Mouse (Mus musculus) heart, adult 9 months (tissue): ENCODE measurements around the gene Gabbr2.

Experiments
- DNase-seq, 2 experiments: peaks; one replicate each; pipeline ENCODE4 v3.0.0; 2022; ENCODE audit warnings: low spot score in 2 of 2

Gene Gabbr2

DNA sequence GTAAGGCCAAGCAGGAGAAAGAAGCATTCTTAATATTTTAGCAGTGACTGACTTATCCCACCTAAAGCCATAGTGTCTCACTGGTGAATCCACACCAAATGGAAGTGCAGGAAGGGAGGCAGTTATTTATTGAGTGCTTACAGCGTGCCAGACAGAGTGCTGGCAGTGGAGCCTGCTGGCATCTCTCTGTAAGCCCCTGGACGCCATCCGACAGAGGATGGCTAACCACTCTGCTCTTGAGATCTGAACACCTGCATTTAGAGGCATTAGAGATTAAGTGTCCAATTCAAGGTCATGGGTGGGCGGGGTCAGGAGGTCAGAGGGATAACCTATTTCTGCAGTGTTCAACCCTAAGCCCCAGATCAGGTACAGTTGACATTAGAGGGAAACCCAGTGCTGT, 2.8 kb downstream of the Gabbr2 start:
- DNase-seq = no peak

DNA sequence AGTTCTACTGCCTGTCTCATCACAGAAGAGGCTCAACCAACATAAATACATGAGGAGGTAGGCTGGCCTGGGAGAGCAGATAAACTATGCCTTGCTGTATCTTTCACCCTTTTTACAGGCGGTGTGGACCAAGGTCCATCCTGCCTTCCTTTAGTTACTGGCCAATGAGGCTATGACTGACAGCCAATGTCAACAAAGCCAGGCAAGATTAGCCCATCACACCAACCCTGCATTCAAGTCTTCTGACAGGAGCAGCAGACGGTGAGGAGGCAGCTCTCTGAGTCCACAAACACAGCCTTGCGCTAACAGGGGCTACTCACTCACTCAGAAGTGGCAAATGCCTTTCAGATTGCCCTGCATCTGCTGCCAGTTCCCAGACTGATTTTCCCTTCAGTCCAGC, 3.4 kb downstream of the Gabbr2 start:
- DNase-seq = no peak

DNA sequence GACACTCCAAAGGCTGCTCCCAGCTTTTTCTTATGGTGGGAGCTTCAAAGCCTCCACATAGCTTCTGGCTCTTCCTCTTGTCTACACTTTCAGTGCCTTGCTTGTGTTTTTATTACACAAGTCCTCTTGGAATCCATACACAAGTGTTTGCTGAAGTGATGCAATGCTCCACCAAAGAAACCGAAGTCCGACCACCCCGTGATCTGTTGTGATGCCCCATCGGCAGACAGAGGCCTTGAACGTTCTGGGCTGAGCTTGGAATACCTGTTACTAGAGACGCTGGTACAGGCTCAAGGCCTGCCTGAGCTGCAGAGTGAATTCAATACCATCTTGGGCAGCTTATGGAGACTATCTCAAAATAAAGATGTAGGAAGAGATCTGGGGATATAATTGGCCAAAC, 3.9 kb downstream of the Gabbr2 start:
- no peak for DNase-seq

DNA sequence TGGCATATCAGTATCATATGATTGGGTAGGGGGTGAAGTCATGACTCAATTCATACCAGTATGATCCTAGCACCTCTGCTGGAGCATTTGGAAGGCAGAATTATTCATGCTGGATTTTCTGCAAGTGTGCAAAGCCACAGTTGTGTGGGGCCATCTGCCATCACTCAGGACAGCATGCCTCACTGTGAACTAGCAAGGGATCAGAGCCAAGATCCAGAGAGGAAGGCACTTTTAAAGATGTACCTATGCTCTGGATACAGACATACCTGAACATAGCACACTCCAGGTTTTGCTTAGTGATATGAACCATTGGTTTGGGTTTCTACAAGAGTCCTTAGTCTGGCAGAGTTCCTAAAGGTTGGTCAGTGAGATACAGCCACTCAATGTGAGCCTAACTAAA, 5.6 kb downstream of the Gabbr2 start:
- DNase-seq = no peak

DNA sequence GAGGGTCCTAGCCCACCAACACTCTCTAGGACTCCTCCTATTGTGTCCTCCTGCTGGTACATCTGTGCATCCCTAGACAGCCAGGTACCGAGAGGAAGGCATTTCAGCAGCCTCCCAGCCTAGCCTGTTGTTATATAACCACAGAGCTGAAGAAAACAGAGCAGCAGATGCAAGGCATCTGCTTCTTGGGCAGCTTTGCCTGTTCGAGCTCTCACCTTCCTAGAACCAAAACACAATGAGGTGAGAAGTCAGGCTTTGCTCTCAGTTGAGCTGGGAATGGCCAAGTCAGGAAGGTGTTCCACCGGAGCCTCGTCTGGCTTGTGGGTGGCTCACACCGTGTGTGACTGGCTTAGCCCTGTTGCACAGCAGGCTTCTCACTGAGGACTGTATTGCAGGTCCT, 8.8 kb downstream of the Gabbr2 start:
- no peak for DNase-seq

DNA sequence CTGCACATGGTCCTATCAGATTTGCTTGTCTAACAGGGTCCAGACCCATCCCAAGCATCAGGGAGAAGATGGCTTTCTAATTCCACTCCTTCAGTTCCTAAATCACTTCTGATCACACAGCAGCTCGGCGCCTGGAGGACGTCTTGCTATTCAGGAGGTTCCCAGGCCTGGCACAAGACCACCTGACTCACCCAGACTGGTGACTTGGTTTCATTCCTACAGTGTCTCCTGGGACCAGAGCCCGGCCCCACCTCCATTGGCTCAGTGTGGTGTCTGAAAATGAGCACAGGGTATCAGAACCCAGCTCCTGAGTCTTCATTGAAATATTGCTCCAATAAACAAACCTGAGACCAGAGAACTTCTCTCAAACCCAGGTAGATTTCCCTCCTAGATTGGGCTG, 9.6 kb downstream of the Gabbr2 start:
- no peak for DNase-seq

DNA sequence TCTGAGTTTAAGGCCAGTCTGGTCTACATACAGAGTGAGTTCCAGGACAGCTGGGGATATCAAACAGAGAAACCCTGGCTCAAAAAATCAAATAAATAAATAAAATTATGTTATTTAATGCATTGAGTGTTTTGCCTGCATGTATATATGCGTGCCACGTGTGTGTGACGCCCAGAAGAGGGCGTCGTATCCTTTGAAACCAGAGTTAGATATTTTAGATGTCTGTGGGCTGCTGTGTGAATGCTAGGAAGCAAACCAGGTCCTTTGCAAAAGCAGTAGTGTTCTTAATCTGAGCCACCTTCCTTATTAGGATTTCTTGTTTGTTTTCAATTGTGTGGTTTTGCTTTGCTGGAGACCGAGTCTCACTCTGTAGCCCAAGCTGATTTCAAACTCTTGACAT, 13.3 kb downstream of the Gabbr2 start:
- DNase-seq = no peak

DNA sequence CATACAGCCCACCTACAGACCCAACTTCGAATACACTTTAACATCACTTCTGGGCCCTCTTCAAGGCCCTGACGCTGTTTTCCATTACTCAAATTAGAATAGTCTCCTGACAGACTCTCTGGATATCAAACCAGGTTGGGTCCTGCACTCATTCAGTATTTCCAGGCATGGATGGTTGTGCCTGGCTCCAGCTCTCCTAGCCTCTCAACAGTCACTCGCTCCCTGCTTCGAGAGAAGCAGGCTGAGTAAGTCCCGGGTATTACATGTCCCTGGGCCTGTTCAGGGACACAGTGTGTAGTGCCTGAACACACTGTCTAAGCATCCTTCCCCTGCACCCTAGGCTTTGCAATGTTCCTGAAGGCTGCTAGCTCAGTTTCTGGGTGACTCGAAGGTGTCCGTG, 14.5 kb downstream of the Gabbr2 start:
- DNase-seq = no peak

DNA sequence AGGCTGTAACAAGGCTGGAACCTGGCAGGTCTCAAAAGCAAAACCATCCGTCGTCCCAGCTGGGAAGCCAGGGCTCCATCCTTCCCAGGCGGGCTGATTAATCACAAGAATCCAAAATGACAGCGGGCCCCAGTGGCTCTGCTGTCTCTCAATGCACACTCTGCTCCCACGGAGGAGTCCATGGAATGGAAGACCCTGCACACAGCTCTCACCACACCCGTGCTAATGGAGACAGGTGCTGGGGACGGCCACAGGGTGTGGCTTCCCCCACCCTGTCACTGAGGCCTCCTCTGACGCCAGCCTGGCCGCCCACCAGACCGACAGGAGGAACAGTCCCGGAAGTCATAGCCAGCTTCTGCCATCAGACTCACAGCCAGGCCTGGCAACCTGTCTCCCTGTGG, 15.0 kb downstream of the Gabbr2 start:
- no peak for DNase-seq

DNA sequence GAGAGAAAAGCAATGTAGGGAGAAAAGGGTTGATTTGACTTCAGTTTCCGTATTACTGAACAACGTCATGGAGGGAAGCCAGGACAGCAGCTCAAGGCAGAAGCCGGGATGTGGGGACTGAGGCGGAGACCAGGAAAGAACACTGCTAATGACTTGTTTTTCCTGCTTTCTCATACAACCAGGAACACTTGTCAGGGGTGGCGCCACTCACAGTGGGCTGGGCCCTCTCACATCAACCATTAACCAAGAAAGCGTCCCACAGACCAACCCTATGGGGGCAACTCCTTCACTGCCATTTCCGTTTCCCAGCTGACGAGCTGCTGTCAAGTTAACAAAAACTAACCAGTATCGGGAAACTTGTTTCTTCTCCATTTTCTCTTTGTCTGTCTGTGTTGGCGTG, 18.4 kb downstream of the Gabbr2 start:
- DNase-seq = no peak

DNA sequence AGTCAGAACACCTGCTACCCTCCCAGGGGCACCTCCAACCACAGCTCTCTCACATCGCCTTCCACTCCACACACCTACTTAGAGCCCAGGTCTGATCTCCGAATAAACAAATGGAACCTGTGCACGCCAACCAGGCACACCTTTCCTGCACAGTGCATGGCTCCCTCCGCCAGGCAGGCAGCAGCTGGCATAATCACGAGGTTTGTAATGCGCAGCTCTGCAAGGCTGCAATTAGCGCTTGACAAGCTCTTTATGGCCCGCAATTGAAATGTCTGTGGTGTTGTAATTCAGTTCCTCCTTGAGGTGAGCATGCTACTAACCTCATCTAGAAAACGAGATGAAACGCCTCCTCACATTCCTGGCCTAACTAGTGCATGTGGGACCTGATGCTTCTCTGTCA, 23.7 kb downstream of the Gabbr2 start:
- no peak for DNase-seq

DNA sequence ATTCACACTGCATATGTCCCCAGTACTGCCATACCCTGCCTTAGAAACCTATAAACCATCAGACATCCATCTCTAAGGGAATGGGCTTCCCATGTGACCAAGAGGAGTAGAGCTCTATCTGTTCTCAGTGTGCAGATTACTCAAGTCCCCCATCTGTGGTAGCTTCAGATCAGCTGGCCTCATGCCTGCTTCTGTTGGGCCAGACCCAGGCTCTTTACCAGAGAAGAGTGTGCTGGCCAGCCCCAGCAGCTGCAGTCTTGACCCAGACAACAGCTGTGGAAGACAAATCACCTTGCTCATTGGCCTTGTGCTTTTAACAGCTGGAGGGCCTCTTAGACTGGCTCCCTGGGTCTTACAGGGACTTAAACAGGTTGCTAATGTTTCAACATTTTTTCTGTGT, 25.1 kb downstream of the Gabbr2 start:
- no peak for DNase-seq

DNA sequence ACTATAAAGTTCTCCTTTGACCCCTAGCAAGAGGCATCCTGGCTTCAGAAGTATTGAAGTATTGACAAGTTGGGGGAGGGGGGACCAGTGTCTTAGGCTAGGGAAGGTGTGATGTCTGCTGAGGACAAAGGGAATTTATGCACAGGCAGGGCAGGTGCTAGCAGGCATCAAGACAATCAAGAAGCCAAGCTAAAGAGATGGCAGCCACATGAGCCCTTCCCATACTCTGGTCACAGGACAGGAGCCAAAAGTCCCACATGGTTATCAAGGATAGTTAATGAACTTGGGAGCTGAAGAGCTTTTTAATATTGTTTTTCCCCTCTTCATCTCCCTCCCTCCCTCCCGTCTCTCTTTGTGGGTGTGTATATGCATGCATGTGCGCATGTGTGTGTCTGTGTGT, 30.3 kb downstream of the Gabbr2 start:
- no peak for DNase-seq

DNA sequence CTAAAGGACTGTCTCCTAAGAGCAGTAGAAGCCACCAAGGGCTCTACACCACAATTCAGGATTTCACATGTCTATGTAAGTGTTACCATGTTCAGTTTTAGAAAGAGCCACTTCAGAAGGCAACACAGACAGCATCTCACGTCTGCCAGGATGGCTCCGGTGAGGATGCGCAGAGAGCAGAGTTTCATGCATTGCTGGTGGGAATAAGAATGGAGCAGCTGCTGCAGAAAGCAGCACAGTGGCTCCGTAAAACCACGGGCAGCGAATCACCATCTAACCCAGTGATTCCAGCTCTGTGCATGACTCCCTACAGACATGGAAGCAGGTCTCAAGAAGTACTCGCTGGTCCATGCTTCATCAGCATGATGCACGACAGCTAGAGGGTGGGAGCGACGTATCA, 31.5 kb downstream of the Gabbr2 start:
- no peak for DNase-seq

DNA sequence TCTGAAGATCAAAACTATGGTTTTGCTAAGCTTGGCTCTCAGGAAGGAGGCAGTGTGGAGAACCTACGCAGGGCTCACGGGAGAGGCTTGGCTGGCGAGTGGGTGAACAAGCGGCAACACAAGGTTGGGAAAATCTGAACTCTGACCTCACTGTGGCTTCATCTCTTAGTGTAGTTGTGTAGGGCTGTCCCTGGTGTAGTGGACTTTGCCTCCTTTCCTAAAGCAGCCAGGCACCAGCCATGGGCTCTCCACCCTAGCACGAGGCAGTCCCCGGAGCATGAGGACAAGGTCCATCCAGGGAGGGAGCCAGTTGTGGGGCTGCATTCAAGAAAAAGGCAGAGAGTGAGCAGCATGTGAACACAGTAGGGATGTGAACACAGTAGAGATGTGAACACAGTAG, 31.9 kb downstream of the Gabbr2 start:
- no peak for DNase-seq

DNA sequence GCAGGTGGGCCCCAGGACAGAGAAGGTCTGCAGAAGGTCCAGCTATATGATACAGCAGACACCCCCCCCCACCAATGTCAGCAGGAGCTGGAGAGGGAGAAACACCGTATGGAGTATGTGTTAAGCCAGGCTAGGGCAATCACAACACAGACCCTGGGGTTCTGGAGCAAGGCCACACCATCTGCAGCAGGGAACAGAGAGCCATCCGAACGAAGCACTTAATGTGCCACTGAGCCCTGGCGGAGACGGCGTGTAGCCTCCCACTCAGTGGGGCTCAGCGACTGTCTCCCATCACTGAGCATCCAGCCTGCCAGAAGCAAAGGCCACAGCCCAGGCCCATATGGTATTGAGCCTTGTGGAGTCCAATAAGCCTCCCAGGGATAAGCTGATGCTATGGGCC, 33.7 kb downstream of the Gabbr2 start:
- DNase-seq = no peak

DNA sequence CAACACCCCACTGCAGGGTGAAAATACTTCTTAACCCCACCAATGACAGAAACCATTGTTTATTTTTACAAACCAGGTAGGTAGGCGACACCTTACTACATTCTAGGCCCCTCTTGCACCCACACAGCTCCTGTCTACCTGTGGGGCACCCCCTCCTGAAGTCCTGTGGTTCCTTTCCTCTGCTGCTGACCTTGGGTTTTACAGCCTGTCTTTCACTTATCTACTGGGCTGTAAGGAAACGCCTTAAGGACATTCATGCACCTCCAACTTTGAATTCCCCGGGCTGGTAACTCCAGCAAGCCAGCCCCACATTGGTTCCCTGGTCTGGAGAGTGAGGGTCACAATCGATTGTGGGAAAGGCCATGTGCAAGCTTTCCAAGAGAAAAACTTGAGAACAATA, 34.7 kb downstream of the Gabbr2 start:
- DNase-seq = no peak

DNA sequence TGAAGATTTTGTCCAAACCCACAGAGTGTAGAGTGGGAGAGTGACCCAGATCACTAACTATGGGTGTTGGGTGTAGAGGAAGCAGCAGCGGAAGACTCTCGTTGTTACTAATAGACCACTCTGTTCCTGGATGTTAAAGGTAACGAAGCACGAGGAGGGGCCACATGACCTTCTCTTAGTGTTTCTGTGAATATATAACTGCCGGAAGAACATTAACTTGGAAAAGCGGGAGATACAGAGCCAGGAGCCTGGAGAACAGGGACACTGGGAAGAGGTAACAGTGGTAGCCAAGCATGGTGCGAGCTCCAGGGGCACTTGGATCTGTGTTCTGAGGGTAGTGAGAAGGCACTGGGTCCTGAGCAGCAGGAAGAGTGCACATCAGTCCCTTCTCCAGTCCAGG, 38.7 kb downstream of the Gabbr2 start:
- no peak for DNase-seq

DNA sequence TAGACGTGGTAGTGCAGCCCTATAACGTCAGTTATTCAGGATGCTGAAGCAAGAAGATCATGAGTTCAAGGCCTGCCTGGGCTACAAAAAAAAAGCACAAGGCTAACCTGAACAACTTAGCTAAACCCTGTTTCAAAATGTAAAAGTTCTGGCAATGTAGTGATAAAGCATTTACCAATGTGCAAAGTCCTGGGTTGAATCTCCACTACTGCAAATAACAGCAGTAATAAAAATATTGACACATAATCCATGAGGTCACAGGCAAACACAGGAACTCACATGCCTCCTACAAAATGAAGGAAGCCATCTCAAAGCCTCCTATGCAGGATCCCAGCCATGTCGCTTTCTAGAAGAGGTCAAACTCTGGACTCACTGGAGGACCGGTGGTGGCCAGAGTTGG, 39.1 kb downstream of the Gabbr2 start:
- no peak for DNase-seq

DNA sequence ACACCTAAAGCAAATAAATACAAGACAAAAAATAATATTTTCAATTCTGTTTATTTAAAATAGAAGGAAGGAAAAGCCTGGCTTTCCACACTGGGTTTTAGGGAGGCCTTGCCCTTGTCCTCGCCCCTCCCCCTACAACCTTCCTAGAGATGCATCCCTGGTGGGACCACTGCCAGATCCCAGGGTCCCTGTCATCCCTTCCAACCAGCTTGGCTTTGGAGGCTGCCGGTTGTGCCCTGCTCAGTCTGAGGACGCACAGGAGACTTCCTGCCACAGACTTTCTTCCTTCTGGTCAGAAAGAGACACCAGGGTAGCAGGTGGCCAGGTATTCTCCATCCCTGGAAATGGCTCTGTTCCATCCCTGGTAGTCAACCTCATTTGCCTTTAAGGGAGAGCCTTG, 57.4 kb downstream of the Gabbr2 start:
- no peak for DNase-seq

DNA sequence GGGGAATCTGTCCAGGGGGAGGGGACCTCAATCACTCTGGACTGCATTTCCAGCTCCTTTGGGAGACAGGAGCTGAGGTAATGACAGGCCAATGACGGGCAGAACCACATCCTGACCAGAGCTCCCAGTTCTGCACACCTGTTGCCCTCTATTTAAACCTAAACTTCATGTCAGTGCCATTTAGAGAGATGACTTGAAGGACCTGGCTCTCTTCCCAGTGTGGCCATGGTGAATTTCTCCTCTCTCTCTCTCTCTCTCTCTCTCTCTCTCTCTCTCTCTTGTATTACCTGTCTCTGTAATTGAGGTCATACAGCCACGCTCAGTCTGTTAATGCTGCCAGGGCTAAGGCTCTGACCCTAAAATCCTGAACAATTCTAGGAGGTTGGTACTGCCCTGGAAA, 58.1 kb downstream of the Gabbr2 start:
- no peak for DNase-seq

DNA sequence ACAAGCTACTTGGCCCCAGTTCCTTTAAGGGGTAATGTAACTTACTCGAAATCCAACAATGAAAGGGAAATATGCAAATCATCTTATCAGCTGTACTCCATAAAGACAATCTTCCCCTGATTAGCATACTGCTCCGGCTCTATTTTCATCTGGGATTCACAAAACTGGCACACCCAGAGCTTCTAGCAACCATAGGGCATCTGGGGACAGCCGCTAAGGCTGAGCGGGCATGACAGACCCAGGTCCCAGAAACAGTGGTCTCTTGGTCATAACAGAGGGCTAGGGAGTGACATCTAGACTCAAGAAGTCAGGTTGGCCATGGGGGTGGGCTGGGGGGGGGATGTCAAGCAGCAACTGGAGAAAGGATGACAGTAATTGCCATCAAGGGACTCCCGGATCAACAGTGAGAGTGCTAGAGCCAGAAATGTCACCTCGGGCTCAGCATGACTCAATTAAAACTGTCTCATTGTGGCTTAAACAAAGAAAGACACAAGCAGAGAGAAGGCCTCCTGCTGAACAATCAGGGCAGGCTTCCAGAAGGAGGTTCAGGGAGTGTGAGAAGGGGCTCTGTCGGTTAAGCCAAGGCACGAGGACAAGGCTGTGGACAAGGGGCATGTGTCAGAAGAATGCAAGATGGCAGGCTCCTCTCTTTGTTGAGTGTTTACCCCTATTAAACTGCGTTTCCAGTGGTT, 59.8 kb downstream of the Gabbr2 start:
- DNase-seq = no peak

DNA sequence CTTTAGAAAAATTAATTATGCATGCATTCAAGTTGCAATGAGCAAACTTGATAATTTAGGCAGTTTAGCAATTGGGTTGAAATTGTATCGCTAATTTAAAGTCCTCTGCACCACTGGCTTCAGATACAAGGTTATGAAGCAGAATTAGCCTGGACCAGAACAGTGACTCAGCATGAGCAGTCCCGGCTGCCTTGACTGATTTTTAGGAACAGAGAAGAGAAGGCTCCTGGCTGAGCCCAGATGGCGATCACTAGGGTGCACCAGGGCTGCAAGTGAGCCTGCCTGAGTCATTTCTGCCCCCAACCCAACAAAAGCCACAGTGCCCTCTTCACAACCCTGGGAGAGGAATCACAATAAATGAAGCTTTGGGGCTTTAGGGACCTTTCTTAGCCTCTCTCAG, 63.6 kb downstream of the Gabbr2 start:
- DNase-seq = no peak

DNA sequence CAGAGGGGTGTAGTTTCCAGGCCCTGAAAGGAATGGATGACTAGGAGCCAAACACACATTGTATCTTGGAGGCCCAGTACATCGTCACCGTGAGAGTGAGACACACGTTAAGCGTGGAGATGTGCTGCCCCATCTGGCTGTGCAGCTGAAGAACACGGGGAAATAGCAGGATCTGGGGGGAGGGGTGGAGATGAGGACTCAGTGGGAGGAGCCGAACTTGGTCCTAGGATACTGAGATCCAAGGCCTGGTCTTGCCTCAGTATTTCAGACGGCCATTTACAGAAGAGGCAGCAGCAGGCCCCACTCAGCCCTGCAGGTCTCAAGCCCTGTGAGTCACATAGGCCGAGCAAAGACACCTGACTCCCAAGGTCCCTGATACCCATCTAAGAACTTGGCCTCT, 72.5 kb downstream of the Gabbr2 start:
- no peak for DNase-seq

DNA sequence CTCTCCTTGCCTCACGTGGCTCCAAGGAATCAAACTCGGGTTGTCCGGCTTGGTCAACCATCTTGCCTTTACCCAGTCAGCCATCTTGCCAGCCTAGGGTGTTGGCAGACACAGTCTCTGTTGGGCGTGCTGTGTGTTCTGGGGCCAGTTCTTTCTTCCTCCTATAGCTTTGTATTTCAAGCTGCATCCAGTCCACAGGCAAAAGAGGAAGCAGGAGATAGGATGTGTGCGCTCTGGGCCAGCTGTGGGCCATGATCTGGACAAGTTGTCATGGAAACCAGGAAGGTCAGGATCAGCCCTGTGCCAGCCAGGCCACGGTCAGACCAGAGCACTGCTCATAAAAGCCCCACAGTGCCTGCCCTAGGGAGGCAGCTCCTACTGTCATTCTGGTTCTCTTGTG, 74.9 kb downstream of the Gabbr2 start:
- peak; percentile 2 to 23 for DNase-seq
